Mouse (Mus musculus) 416B (cell line): Measurements from ENCODE around the gene Gm10719.
"Not testable (repeated sequence)": the region's sequence is repeated elsewhere in the genome, so short reads cannot be mapped to it uniquely, and the experiment has no call there.

Experiments
- DNase-seq: peaks from one replicate; pipeline ENCODE4 v3.0.0; 2011; ENCODE audit warnings: low read depth

The Gm10719 gene

GRCm38 (mm10) chr9:3025653-3026052, 8.4 kb downstream of the Gm10719 start:
- DNase-seq: not testable (repeated sequence)

- DNase-seq: not testable (repeated sequence)
These were observed 8.9 kb downstream of the Gm10719 start for GRCm38 (mm10) chr9:3026136-3026535.

GRCm38 (mm10) chr9:3026741-3027140, 9.5 kb downstream of the Gm10719 start:
- not testable (repeated sequence) for DNase-seq

- DNase-seq: peak; percentile 69
These were observed 10.0 kb downstream of the Gm10719 start for GRCm38 (mm10) chr9:3027200-3027599.

GRCm38 (mm10) chr9:3029276-3030000, 12.2 kb downstream of the Gm10719 start:
- DNase-seq: not testable (repeated sequence)

- peak; percentile 91 for DNase-seq
These were observed 13.6 kb downstream of the Gm10719 start for GRCm38 (mm10) chr9:3030677-3031318.

- not testable (repeated sequence) for DNase-seq
These were observed 17.1 kb downstream of the Gm10719 start, which contains the start of gene Gm17535 for GRCm38 (mm10) chr9:3034299-3034698. Gm17535 (plus strand) TSS chr9:3034599.

- not testable (repeated sequence) for DNase-seq
These were observed 19.4 kb downstream of the Gm10719 start, which contains the start of gene Gm10715 for GRCm38 (mm10) chr9:3036577-3036976. Gm10715 (plus strand) TSS chr9:3036877.

- peak; percentile 21 for DNase-seq
These were observed 21.0 kb downstream of the Gm10719 start for GRCm38 (mm10) chr9:3038161-3038560.
